Mouse (Mus musculus) hindbrain, embryonic 15.5 days (tissue): Measurements from ENCODE around the gene Sppl2b. TPM values are rescaled to one million over a fixed set of nuclear protein-coding genes. Genes with fewer than 3 reads are reported as not detected.
"Not testable (repeated sequence)": the region's sequence is repeated elsewhere in the genome, so short reads cannot be mapped to it uniquely, and the experiment has no call there.

Source experiments
- ATAC-seq: fragments of 200-750 bp; cut with Nextera tagmentation; 2 replicates; pipeline ENCODE4 v1.8.0; 2017; ENCODE audit warnings: low read depth, moderate number of reproducible peaks, moderate TSS enrichment; ENCODE audit not compliant: low FRiP score
- H3K27ac ChIP-seq: fragments of 300-500 bp; sonication (generic); replicated peaks from 2 replicates; pipeline ENCODE4 v1.5.1; 2015; ENCODE audit warnings: mild to moderate bottlenecking, inconsistent platforms
- H3K27me3 ChIP-seq: fragments of 300-500 bp; sonication (generic); 2 replicates; pipeline ENCODE4 v1.6.1; 2015; ENCODE audit warnings: control low read depth, inconsistent platforms
- H3K36me3 ChIP-seq: fragments of 300-500 bp; sonication (generic); 2 replicates; pipeline ENCODE4 v1.6.1; 2015; ENCODE audit warnings: control low read depth, inconsistent platforms
- H3K4me1 ChIP-seq: fragments of 300-500 bp; sonication (generic); replicated peaks from 2 replicates; pipeline ENCODE4 v1.6.1; 2015; ENCODE audit warnings: control low read depth, inconsistent platforms
- H3K4me2 ChIP-seq: fragments of 300-500 bp; sonication (generic); 2 replicates; pipeline ENCODE4 v1.6.1; 2015; ENCODE audit warnings: moderate library complexity, mild to moderate bottlenecking, inconsistent platforms
- H3K4me3 ChIP-seq: fragments of 300-500 bp; sonication (generic); 2 replicates; pipeline ENCODE4 v1.5.1; 2015; ENCODE audit warnings: mild to moderate bottlenecking, inconsistent platforms
- H3K9ac ChIP-seq: fragments of 300-500 bp; sonication (generic); 2 replicates; pipeline ENCODE4 v1.6.1; 2015; ENCODE audit warnings: inconsistent platforms
- H3K9me3 ChIP-seq: fragments of 300-500 bp; sonication (generic); 2 replicates; pipeline ENCODE4 v1.6.1; 2016; ENCODE audit warnings: control low read depth, inconsistent platforms
- WGBS: fragments of 180-500 bp; shearing (Covaris S2); methylation state at CpG from one replicate; pipeline ENCODE4 v1.1.7; 2015; 5-methylcytosine and 5-hydroxymethylcytosine counted together
- polyA plus RNA-seq: library from polyadenylated mRNA; unstranded; fragments of >200 nt; fragmentation: Nextera tagmentation; extraction: Ambion mirVana; gene quantifications from 2 replicates; pipeline ENCODE4 v1.2.1, GENCODE M21; 2015

The Sppl2b gene
- polyA plus RNA-seq, 1 experiment from 2014 or later = 87.4 TPM

GRCm38 (mm10) chr10:80827063-80827869 lies 27.8 kb upstream of the Sppl2b start:
- Histone ChIP-seq H3K4me2 (peak overlapping the region; percentile 95), H3K27me3 (no peaks in the 10 kb centered on the region), H3K36me3 (peaks cover 19% of the 10 kb centered on the region), H3K9me3 (no peaks in the 10 kb centered on the region), H3K9ac (peak overlapping the region; percentile 93), H3K27ac (peak overlapping the region; percentile 93), H3K4me3 (peak overlapping the region; percentile 85), H3K4me1 (peaks cover 25% of the 10 kb centered on the region)
- no peak for ATAC-seq
- 8% methylated on average over 29 of the region's 29 CpGs for WGBS

GRCm38 (mm10) chr10:80827870-80828420 lies 27.1 kb upstream of the Sppl2b start:
- Histone ChIP-seq H3K4me3 (peak overlapping the region; percentile 85), H3K4me2 (peak overlapping the region; percentile 95), H3K36me3 (peaks cover 19% of the 10 kb centered on the region), H3K27ac (no peak overlapping the region), H3K9ac (peak overlapping the region; percentile 93), H3K4me1 (peaks cover 25% of the 10 kb centered on the region), H3K27me3 (no peaks in the 10 kb centered on the region), H3K9me3 (no peaks in the 10 kb centered on the region)
- WGBS = 67% methylated on average over 10 of the region's 10 CpGs
- no peak for ATAC-seq

- peaks cover 19% of the 10 kb centered on the region for H3K36me3 ChIP-seq
- H3K9ac ChIP-seq, ATAC-seq, H3K27ac ChIP-seq, H3K9me3 ChIP-seq, H3K27me3 ChIP-seq: not testable (repeated sequence)
- WGBS = 82% methylated on average over 9 of the region's 9 CpGs
- H3K4me2 ChIP-seq = peak overlapping the region; percentile 95
- H3K4me3 ChIP-seq = peak overlapping the region; percentile 85
- H3K4me1 ChIP-seq = peaks cover 25% of the 10 kb centered on the region
Measured at GRCm38 (mm10) chr10:80828587-80828986, 26.5 kb upstream of the Sppl2b start.

- H3K9me3 ChIP-seq = no peaks in the 10 kb centered on the region
- ATAC-seq = no peak
- H3K36me3 ChIP-seq = peaks cover 24% of the 10 kb centered on the region
- WGBS = 60% methylated on average over 1 of the region's 1 CpGs
- peaks cover 25% of the 10 kb centered on the region for H3K4me1 ChIP-seq
- H3K4me2 ChIP-seq = no peak overlapping the region
- peaks cover 13% of the 10 kb centered on the region for H3K27me3 ChIP-seq
- H3K9ac ChIP-seq = no peak overlapping the region
- no peak overlapping the region for H3K4me3 ChIP-seq
- no peak overlapping the region for H3K27ac ChIP-seq
Measured at GRCm38 (mm10) chr10:80829359-80830278, 25.5 kb upstream of the Sppl2b start.

GRCm38 (mm10) chr10:80831136-80831535 lies 23.9 kb upstream of the Sppl2b start:
- Histone ChIP-seq H3K27me3 (peaks cover 22% of the 10 kb centered on the region), H3K27ac (no peak overlapping the region), H3K4me3 (no peak overlapping the region), H3K9ac (no peak overlapping the region), H3K4me2 (no peak overlapping the region), H3K4me1 (peaks cover 34% of the 10 kb centered on the region), H3K36me3 (peaks cover 24% of the 10 kb centered on the region), H3K9me3 (no peaks in the 10 kb centered on the region)
- no peak for ATAC-seq
- 6% methylated on average over 9 of the region's 9 CpGs for WGBS

- H3K4me3 ChIP-seq = no peak overlapping the region
- H3K27ac ChIP-seq = no peak overlapping the region
- peaks cover 29% of the 10 kb centered on the region for H3K4me1 ChIP-seq
- H3K9me3 ChIP-seq = no peaks in the 10 kb centered on the region
- H3K36me3 ChIP-seq = peaks cover 24% of the 10 kb centered on the region
- WGBS = 39% methylated on average over 7 of the region's 7 CpGs
- no peak overlapping the region for H3K9ac ChIP-seq
- peaks cover 22% of the 10 kb centered on the region for H3K27me3 ChIP-seq
- ATAC-seq = no peak
- no peak overlapping the region for H3K4me2 ChIP-seq
Measured at GRCm38 (mm10) chr10:80832818-80833217, 22.3 kb upstream of the Sppl2b start.

GRCm38 (mm10) chr10:80835617-80836016 lies 19.5 kb upstream of the Sppl2b start:
- Histone ChIP-seq H3K9me3 (no peaks in the 10 kb centered on the region), H3K4me2 (peak overlapping the region; percentile 24), H3K36me3 (peaks cover 8% of the 10 kb centered on the region), H3K4me3 (no peak overlapping the region), H3K27me3 (peaks cover 22% of the 10 kb centered on the region), H3K27ac (no peak overlapping the region), H3K4me1 (peaks cover 14% of the 10 kb centered on the region; the same call in 1 of the 2 replicates), H3K9ac (no peak overlapping the region)
- 43% methylated on average over 30 of the region's 30 CpGs for WGBS
- peak; percentile 31; the same call in 1 of the 2 replicates for ATAC-seq

- 40% methylated on average over 7 of the region's 7 CpGs for WGBS
- H3K27me3 ChIP-seq = peaks cover 22% of the 10 kb centered on the region
Measured at GRCm38 (mm10) chr10:80836949-80837379, 18.1 kb upstream of the Sppl2b start.

GRCm38 (mm10) chr10:80837827-80838226 lies 17.2 kb upstream of the Sppl2b start:
- 20% methylated on average over 2 of the region's 2 CpGs for WGBS
- no peak overlapping the region for H3K27ac ChIP-seq
- peaks cover 5% of the 10 kb centered on the region; the same call in 1 of the 2 replicates for H3K36me3 ChIP-seq
- no peak overlapping the region for H3K4me3 ChIP-seq
- H3K27me3 ChIP-seq = peaks cover 24% of the 10 kb centered on the region
- H3K4me1 ChIP-seq = peaks cover 9% of the 10 kb centered on the region; the same call in 1 of the 2 replicates
- no peak overlapping the region for H3K9ac ChIP-seq
- ATAC-seq = no peak
- H3K4me2 ChIP-seq = no peak overlapping the region
- no peaks in the 10 kb centered on the region for H3K9me3 ChIP-seq

More at GRCm38 (mm10) chr10:80836949-80837379, 18.1 kb upstream of the Sppl2b start:
- no peak overlapping the region for H3K4me2 ChIP-seq
- H3K36me3 ChIP-seq = peaks cover 5% of the 10 kb centered on the region; the same call in 1 of the 2 replicates
- H3K27ac ChIP-seq = no peak overlapping the region
- ATAC-seq = no peak
- no peak overlapping the region for H3K9ac ChIP-seq
- peaks cover 9% of the 10 kb centered on the region; the same call in 1 of the 2 replicates for H3K4me1 ChIP-seq
- no peaks in the 10 kb centered on the region for H3K9me3 ChIP-seq
- no peak overlapping the region for H3K4me3 ChIP-seq

GRCm38 (mm10) chr10:80838346-80838912 lies 16.6 kb upstream of the Sppl2b start:
- ATAC-seq = no peak
- Histone ChIP-seq H3K9me3 (no peaks in the 10 kb centered on the region), H3K27me3 (peaks cover 28% of the 10 kb centered on the region), H3K27ac (no peak overlapping the region), H3K9ac (no peak overlapping the region), H3K4me1 (peaks cover 14% of the 10 kb centered on the region), H3K36me3 (peaks cover 5% of the 10 kb centered on the region; the same call in 1 of the 2 replicates), H3K4me3 (no peak overlapping the region), H3K4me2 (no peak overlapping the region)
- 75% methylated on average over 2 of the region's 2 CpGs for WGBS

GRCm38 (mm10) chr10:80839848-80840247 lies 15.2 kb upstream of the Sppl2b start:
- 53% methylated on average over 6 of the region's 6 CpGs for WGBS
- Histone ChIP-seq H3K4me3 (no peak overlapping the region), H3K9ac (no peak overlapping the region), H3K27me3 (peaks cover 21% of the 10 kb centered on the region), H3K9me3 (no peaks in the 10 kb centered on the region), H3K4me1 (peaks cover 26% of the 10 kb centered on the region), H3K4me2 (no peak overlapping the region), H3K36me3 (no peaks in the 10 kb centered on the region; the same call in 1 of the 2 replicates), H3K27ac (no peak overlapping the region)
- ATAC-seq = no peak
